Mouse (Mus musculus): ENCODE results near the gene Wdr82. TPM values are rescaled to one million over a fixed set of nuclear protein-coding genes. Genes with fewer than 3 reads are reported as not detected.

Gene Wdr82
- polyA plus RNA-seq, 1 experiment from 2014 or later, result 25.5 TPM

GRCm38 (mm10) chr9:106222994-106223393 is 52.3 kb downstream of the Wdr82 start:
- no peaks in the 10 kb centered on the region for H3K36me3 ChIP-seq
- peaks cover 17% of the 10 kb centered on the region for H3K4me1 ChIP-seq
- H3K9me3 ChIP-seq, result no peaks in the 10 kb centered on the region
- peaks cover 48% of the 10 kb centered on the region for H3K27me3 ChIP-seq (ENCODE audit: insufficient read depth, poor library complexity, severe bottlenecking)
- no peak overlapping the region for H3K27ac ChIP-seq
- no peak overlapping the region for H3K4me3 ChIP-seq
- 78% methylated on average over 4 of the region's 4 CpGs for WGBS
- DNase-seq (ENCODE audit: low spot score), result no peak

GRCm38 (mm10) chr9:106225469-106226150 is 54.9 kb downstream of the Wdr82 start:
- no peak for DNase-seq (ENCODE audit: low spot score)
- H3K27ac ChIP-seq, result peak overlapping the region; percentile 62; the same call in 1 of the 2 replicates
- H3K9me3 ChIP-seq, result no peaks in the 10 kb centered on the region
- H3K27me3 ChIP-seq (ENCODE audit: insufficient read depth, poor library complexity, severe bottlenecking), result peaks cover 48% of the 10 kb centered on the region
- 51% methylated on average over 24 of the region's 24 CpGs for WGBS
- H3K36me3 ChIP-seq, result no peaks in the 10 kb centered on the region
- H3K4me3 ChIP-seq, result peak overlapping the region; percentile 57
- H3K4me1 ChIP-seq, result peaks cover 19% of the 10 kb centered on the region

- H3K4me3 ChIP-seq, result peak overlapping the region; percentile 57
- no peaks in the 10 kb centered on the region for H3K36me3 ChIP-seq
- H3K27ac ChIP-seq, result peak overlapping the region; percentile 62; the same call in 1 of the 2 replicates
- H3K27me3 ChIP-seq (ENCODE audit: insufficient read depth, poor library complexity, severe bottlenecking), result peaks cover 48% of the 10 kb centered on the region
- H3K4me1 ChIP-seq, result peaks cover 19% of the 10 kb centered on the region
- DNase-seq (ENCODE audit: low spot score), result no peak
- no peaks in the 10 kb centered on the region for H3K9me3 ChIP-seq
- WGBS, result 4% methylated on average over 34 of the region's 34 CpGs
These were observed 55.5 kb downstream of the Wdr82 start for GRCm38 (mm10) chr9:106226151-106226682.

DNA sequence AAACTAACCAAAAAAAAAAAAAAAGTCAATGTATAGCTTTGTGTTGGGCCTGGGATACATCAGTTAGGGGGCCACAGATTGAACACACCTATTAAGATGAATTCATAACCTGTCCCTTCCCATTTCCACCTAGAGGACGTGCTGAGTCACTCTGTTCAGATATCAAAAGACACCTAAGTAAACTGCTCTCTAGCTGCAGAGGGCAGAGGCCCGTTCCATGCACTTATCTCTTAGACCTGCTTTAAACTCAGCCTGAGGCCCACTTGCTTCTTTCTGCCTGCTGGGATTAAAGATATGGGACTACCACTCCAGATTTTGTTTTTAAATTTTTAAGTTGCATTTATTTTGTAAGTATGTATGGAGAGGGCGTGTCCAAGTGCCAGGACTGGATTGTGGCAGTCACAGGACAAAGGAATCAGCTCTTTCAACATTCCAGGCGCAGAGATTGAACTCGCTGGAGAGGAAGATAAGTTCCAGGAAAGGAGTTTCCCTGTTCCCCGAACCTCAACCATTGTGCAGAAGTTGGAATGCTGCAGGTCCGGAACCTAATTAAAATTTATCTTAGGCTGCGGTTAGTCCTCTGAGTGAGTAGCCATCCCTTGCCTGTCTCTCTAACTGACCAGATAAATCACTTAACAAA is 57.2 kb downstream of the Wdr82 start:
- Histone ChIP-seq H3K36me3 (peaks cover 10% of the 10 kb centered on the region), H3K4me1 (peaks cover 23% of the 10 kb centered on the region), H3K27ac (peak overlapping the region; percentile 6; the same call in 1 of the 2 replicates), H3K27me3 (ENCODE audit: insufficient read depth, poor library complexity, severe bottlenecking) (peaks cover 43% of the 10 kb centered on the region), H3K4me3 (no peak overlapping the region), H3K9me3 (no peaks in the 10 kb centered on the region)
- WGBS, result 25% methylated on average over 8 of the region's 8 CpGs
- DNase-seq (ENCODE audit: low spot score), result no peak

DNA sequence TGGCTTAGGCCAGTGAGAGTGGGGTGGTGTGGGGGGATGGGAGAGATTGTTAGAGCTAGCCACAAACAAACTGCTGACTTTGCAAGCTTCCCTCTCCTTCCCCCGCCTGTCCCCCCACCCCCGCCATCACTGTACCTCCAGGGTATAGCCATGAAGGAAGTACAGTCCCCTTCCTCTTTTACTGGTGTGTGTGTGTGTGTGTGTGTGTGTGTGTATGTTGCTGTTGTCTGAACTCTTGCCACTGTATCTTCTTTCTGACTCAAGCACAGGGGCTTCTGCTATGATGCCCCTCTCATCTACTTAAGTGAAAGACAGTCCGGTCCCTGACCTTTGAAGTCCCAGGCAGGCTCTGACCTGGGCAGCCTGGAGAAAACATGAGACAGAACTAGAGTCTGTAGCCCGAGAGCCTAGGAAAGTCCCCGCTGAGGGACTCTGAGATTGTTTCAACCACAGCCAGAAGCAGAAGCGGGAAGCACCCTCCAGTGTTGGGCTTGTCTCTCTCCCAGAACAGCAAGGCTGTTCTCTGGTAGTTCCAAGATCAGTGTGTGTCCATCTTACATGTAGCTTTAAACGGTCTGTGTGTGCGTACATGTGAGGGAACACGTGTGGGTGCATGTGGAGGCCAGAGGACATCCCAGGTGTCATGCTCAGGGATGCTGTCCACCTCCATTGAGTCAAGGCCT is 59.5 kb downstream of the Wdr82 start:
- peaks cover 20% of the 10 kb centered on the region for H3K27me3 ChIP-seq (ENCODE audit: insufficient read depth, poor library complexity, severe bottlenecking)
- no peak for DNase-seq (ENCODE audit: low spot score)
- H3K27ac ChIP-seq, result no peak overlapping the region
- no peak overlapping the region for H3K4me3 ChIP-seq
- peaks cover 32% of the 10 kb centered on the region for H3K36me3 ChIP-seq
- H3K4me1 ChIP-seq, result peaks cover 33% of the 10 kb centered on the region
- WGBS, result 78% methylated on average over 9 of the region's 9 CpGs
- H3K9me3 ChIP-seq, result no peaks in the 10 kb centered on the region

DNA sequence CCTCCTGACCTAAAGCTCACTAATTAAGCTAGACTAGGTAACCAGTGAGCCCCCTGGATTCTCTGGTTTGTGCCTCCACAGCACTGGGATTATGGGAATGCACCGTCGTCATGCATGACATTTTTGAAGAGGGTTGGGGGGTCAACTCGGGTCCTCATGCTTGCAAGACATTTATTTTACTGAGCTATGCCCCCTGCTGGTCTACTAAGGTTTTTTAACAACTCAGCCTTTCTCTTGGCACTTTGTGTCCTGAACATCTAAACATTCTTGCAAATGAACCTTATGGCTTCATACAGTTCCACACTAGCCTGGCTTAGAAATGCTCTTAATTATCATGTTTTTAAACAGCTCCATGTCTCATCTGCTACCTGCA is 60.0 kb downstream of the Wdr82 start:
- H3K9me3 ChIP-seq, result no peaks in the 10 kb centered on the region
- H3K4me1 ChIP-seq, result peaks cover 34% of the 10 kb centered on the region
- no peak overlapping the region for H3K27ac ChIP-seq
- DNase-seq (ENCODE audit: low spot score), result no peak
- 55% methylated on average over 3 of the region's 3 CpGs for WGBS
- no peak overlapping the region for H3K4me3 ChIP-seq
- peaks cover 15% of the 10 kb centered on the region for H3K27me3 ChIP-seq (ENCODE audit: insufficient read depth, poor library complexity, severe bottlenecking)
- H3K36me3 ChIP-seq, result peaks cover 37% of the 10 kb centered on the region

- no peak for DNase-seq (ENCODE audit: low spot score)
- Histone ChIP-seq H3K4me1 (peaks cover 29% of the 10 kb centered on the region), H3K4me3 (no peak overlapping the region), H3K27me3 (ENCODE audit: insufficient read depth, poor library complexity, severe bottlenecking) (peaks cover 10% of the 10 kb centered on the region; the same call in 1 of the 2 replicates), H3K9me3 (no peaks in the 10 kb centered on the region), H3K27ac (0 out of 2 replicates have a peak overlapping the region, but pooled peaks have one; percentile 10), H3K36me3 (peaks cover 41% of the 10 kb centered on the region)
- 62% methylated on average over 7 of the region's 7 CpGs for WGBS
These were observed 60.5 kb downstream of the Wdr82 start for GRCm38 (mm10) chr9:106231220-106231619.

DNA sequence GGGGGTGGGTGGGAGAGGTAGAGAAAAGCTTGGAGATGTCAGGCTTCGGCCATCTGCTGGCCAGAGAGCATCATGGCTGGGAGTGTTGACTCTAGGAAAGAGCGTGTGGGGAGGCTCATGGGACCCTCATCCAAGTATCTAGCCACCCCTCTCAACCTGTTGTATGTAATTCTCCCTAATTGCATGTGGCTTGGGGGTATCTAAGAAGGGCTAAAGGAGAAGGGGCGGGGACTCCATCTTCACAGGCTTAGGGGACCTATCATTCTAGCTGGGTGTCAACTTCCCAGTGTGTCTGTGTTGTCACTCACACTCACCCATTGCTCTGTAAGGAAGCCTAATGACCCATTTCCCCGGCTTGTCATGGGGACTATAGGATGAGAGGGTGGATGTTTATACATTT is 61.1 kb downstream of the Wdr82 start:
- WGBS, result 74% methylated on average over 4 of the region's 4 CpGs
- Histone ChIP-seq H3K9me3 (no peaks in the 10 kb centered on the region), H3K27me3 (ENCODE audit: insufficient read depth, poor library complexity, severe bottlenecking) (peaks cover 5% of the 10 kb centered on the region; the same call in 1 of the 2 replicates), H3K27ac (no peak overlapping the region), H3K36me3 (peaks cover 47% of the 10 kb centered on the region), H3K4me3 (no peak overlapping the region), H3K4me1 (peaks cover 23% of the 10 kb centered on the region)
- no peak for DNase-seq (ENCODE audit: low spot score)

- Histone ChIP-seq H3K27me3 (ENCODE audit: insufficient read depth, poor library complexity, severe bottlenecking) (no peaks in the 10 kb centered on the region), H3K27ac (no peak overlapping the region), H3K4me1 (peaks cover 21% of the 10 kb centered on the region), H3K36me3 (peaks cover 58% of the 10 kb centered on the region), H3K9me3 (no peaks in the 10 kb centered on the region), H3K4me3 (no peak overlapping the region)
- DNase-seq (ENCODE audit: low spot score), result no peak
- 88% methylated on average over 3 of the region's 3 CpGs for WGBS
These were observed 62.2 kb downstream of the Wdr82 start for GRCm38 (mm10) chr9:106232956-106233355.

DNA sequence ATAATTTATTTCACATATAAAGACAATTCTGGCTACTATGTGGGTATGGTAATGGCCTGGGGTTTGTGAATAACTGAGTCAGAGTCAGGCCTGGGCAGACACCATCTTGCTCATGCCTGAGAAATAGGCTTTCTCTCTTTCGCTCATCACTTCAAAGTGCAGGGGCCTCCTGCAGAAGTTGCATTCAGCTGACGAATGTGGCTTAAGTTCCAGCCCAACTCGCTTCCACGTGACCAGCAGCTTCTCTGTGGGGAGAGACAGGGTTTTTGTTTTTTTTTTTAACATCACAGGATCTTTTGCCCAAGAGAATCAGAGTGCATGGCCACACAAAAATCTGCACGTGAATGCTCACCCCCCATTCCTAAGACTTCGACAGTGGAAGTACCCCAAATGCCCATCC is 63.2 kb downstream of the Wdr82 start:
- Histone ChIP-seq H3K9me3 (no peaks in the 10 kb centered on the region), H3K36me3 (peaks cover 68% of the 10 kb centered on the region), H3K4me1 (peaks cover 18% of the 10 kb centered on the region), H3K27me3 (ENCODE audit: insufficient read depth, poor library complexity, severe bottlenecking) (no peaks in the 10 kb centered on the region), H3K27ac (no peak overlapping the region), H3K4me3 (no peak overlapping the region)
- 83% methylated on average over 6 of the region's 6 CpGs for WGBS
- DNase-seq (ENCODE audit: low spot score), result no peak

- H3K27ac ChIP-seq, result peak overlapping the region; percentile 42; the same call in 1 of the 2 replicates
- 87% methylated on average over 23 of the region's 23 CpGs for WGBS
These were observed 64.6 kb downstream of the Wdr82 start for GRCm38 (mm10) chr9:106235194-106235830.

DNA sequence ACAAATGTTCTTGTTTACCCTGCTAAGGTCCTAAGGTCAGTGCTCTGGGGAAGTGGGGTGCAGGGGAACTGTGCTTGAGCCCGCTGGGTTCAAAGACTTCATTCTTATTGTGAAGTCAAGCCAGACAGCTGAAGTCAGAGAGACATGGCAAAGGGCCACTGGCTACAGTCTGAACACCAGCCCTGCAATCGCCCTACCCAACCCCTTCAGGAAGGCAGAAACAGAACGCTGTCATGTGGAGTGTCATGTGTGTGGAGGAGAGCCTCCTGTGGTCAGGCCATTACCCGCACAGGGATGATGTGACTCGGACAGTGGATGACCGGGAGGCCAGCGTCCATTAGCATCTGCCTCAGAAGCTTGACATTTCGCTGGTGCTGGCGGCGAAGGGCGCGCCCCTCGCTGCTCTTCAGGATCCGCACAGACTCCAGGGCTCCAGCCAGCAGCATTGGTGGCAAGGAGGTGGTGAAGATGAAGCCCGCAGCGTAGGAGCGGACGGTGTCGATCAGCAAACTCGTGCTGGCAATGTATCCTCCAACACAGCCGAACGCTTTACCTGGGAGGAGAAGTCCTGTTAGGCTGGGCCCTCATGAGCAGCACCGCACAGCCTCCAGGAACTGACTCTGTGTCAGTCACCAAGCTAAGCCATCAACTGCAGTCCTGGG is 65.6 kb downstream of the Wdr82 start:
- Histone ChIP-seq H3K4me1 (peaks cover 18% of the 10 kb centered on the region), H3K4me3 (no peak overlapping the region), H3K36me3 (peaks cover 90% of the 10 kb centered on the region), H3K27ac (no peak overlapping the region), H3K9me3 (no peaks in the 10 kb centered on the region), H3K27me3 (ENCODE audit: insufficient read depth, poor library complexity, severe bottlenecking) (no peaks in the 10 kb centered on the region)
- DNase-seq (ENCODE audit: low spot score), result no peak
- 89% methylated on average over 23 of the region's 23 CpGs for WGBS

More at GRCm38 (mm10) chr9:106235194-106235830, 64.6 kb downstream of the Wdr82 start:
- Histone ChIP-seq H3K36me3 (peaks cover 80% of the 10 kb centered on the region), H3K27me3 (ENCODE audit: insufficient read depth, poor library complexity, severe bottlenecking) (no peaks in the 10 kb centered on the region), H3K4me1 (peaks cover 18% of the 10 kb centered on the region), H3K9me3 (no peaks in the 10 kb centered on the region), H3K4me3 (no peak overlapping the region)
- DNase-seq (ENCODE audit: low spot score), result no peak
